Comparison of ENCODE assay signal across 8 mouse cellular contexts in genomic region chr16:30600431-30601045, GRCm38 (mm10). TPM values are rescaled to one million over a fixed set of nuclear protein-coding genes. Genes with fewer than 3 reads are reported as not detected.
DNase-seq lines count a peak whose midpoint lies in the region; ATAC-seq lines count a peak whose summit lies in the region.

No protein-coding gene starts in this region.

- no peaks in the 10 kb centered on the region for H3K36me3 ChIP-seq in liver, embryonic 11.5 days (ENCODE audit: control insufficient read depth, insufficient read depth, low read length)

- peak overlapping the region; percentile 81 for H3K4me2 ChIP-seq in liver, embryonic 11.5 days

- H3K27ac ChIP-seq in liver, embryonic 11.5 days (ENCODE audit: low read depth, low read length), result no peak overlapping the region; the same call in 1 of the 2 replicates

- peak overlapping the region; percentile 62 for H3K9ac ChIP-seq in liver, embryonic 11.5 days (ENCODE audit: low read depth, low read length)

- no peaks in the 10 kb centered on the region for H3K9me3 ChIP-seq in liver, embryonic 11.5 days (ENCODE audit: control insufficient read depth, low read length)

- peaks cover 27% of the 10 kb centered on the region for H3K4me1 ChIP-seq in liver, embryonic 11.5 days (replicated peaks; ENCODE audit: control insufficient read depth, insufficient read depth, low read length)

- ATAC-seq in liver, embryonic 11.5 days (replicated peaks; ENCODE audit: low FRiP score), result no peak

- peak overlapping the region; percentile 64 for H3K4me3 ChIP-seq in liver, embryonic 11.5 days (ENCODE audit: low read depth, low read length)

- WGBS in liver, embryonic 11.5 days, result under 1% methylated on average over 53 of the region's 53 CpGs

- peak; percentile 44 for DNase-seq in layer of hippocampus, adult 11-12 months (ENCODE audit: low spot score)
- DNase-seq in layer of hippocampus, adult 9-10 months (ENCODE audit: low spot score), result no peak
- DNase-seq in embryo, embryonic 11 days, result peak; percentile 74
- peak; percentile 81 to 85 for DNase-seq in heart, adult 18-20 months
- peak; percentile 45 for DNase-seq in kidney, adult 11 months
- DNase-seq in liver, embryonic 11.5 days (ENCODE audit: low spot score), result peak; percentile 64
- peak; percentile 77 for DNase-seq in neural tube, embryonic 10.5 days (ENCODE audit: extremely low spot score, low spot score)
- peak; percentile 69 for DNase-seq in testis, postnatal 10 days (ENCODE audit: low spot score)

- H3K27me3 ChIP-seq in liver, embryonic 11.5 days (replicated peaks; ENCODE audit: control insufficient read depth, insufficient read depth, low read length), result peaks cover 27% of the 10 kb centered on the region

RNA-seq across cellular contexts. Expression of gene Fam43a, which starts 1.0 kb away (rescaled TPM):
- 10 to 100 TPM; 18.8 to 20.9 TPM for total RNA-seq in heart, adult 18-20 months (2021)
- polyA plus RNA-seq in liver, embryonic 11.5 days (2014; fragmentation: Nextera tagmentation; extraction: Ambion mirVana), result 6.2 and 7.2 TPM in 2 replicates

RNA-seq across cellular contexts. Expression of gene Lsg1, which starts 13.1 kb away (rescaled TPM):
- 10 to 100 TPM; 19.5 to 23.4 TPM for total RNA-seq in heart, adult 18-20 months (2021)
- 81.0 and 82.2 TPM in 2 replicates for polyA plus RNA-seq in liver, embryonic 11.5 days (2014; fragmentation: Nextera tagmentation; extraction: Ambion mirVana)

RNA-seq across cellular contexts. Expression of gene Tmem44, which starts 49.9 kb away (rescaled TPM):
- 1 to 10 TPM; 3.8 to 4.4 TPM for total RNA-seq in heart, adult 18-20 months (2021)
- 3.5 and 4.1 TPM in 2 replicates for polyA plus RNA-seq in liver, embryonic 11.5 days (2014; fragmentation: Nextera tagmentation; extraction: Ambion mirVana)
